Mouse (Mus musculus): ENCODE measurements around the gene Galp. TPM values are rescaled to one million over a fixed set of nuclear protein-coding genes. Genes with fewer than 3 reads are reported as not detected.
"Not testable (repeated sequence)": the region's sequence is repeated elsewhere in the genome, so short reads cannot be mapped to it uniquely, and the experiment has no call there.

Galp gene
- polyA plus RNA-seq, 1 experiment from 2014 or later, result not detected

GRCm38 (mm10) chr7:6213144-6213543 lies 16.3 kb downstream of the Galp start:
- 48% methylated on average over 5 of the region's 5 CpGs for WGBS
- peaks cover 3% of the 10 kb centered on the region for H3K9me3 ChIP-seq (ENCODE audit: control insufficient read depth, low read depth, low read length)
- H3K4me1 ChIP-seq (ENCODE audit: control insufficient read depth, insufficient read depth, low read length), result no peaks in the 10 kb centered on the region
- H3K4me2 ChIP-seq (replicated peaks; ENCODE audit: low read depth, low read length), result no peak overlapping the region
- no peak overlapping the region for H3K4me3 ChIP-seq (ENCODE audit: low read depth, low read length)
- no peaks in the 10 kb centered on the region for H3K36me3 ChIP-seq (ENCODE audit: control insufficient read depth, insufficient read depth, low read length)
- ATAC-seq (ENCODE audit: insufficient number of reproducible peaks, insufficient read depth, low FRiP score, low read depth), result no peak
- H3K9ac ChIP-seq (replicated peaks; ENCODE audit: low read depth, low read length), result no peak overlapping the region
- H3K27me3 ChIP-seq (ENCODE audit: control insufficient read depth, insufficient read depth, low read length), result no peaks in the 10 kb centered on the region
- no peak overlapping the region for H3K27ac ChIP-seq (ENCODE audit: low read length)

- not testable (repeated sequence) for H3K9me3 ChIP-seq (ENCODE audit: control insufficient read depth, low read depth, low read length); H3K4me2 ChIP-seq (replicated peaks; ENCODE audit: low read depth, low read length); H3K4me3 ChIP-seq (ENCODE audit: low read depth, low read length); H3K27ac ChIP-seq (ENCODE audit: low read length); H3K27me3 ChIP-seq (ENCODE audit: control insufficient read depth, insufficient read depth, low read length); H3K9ac ChIP-seq (replicated peaks; ENCODE audit: low read depth, low read length); H3K36me3 ChIP-seq (ENCODE audit: control insufficient read depth, insufficient read depth, low read length); H3K4me1 ChIP-seq (ENCODE audit: control insufficient read depth, insufficient read depth, low read length); ATAC-seq (ENCODE audit: insufficient number of reproducible peaks, insufficient read depth, low FRiP score, low read depth)
- 77% methylated on average over 4 of the region's 4 CpGs for WGBS
These were observed 17.8 kb downstream of the Galp start for GRCm38 (mm10) chr7:6214691-6215090.

GRCm38 (mm10) chr7:6220147-6220546 lies 23.3 kb downstream of the Galp start:
- Histone ChIP-seq H3K27me3 (ENCODE audit: control insufficient read depth, insufficient read depth, low read length) (no peaks in the 10 kb centered on the region), H3K4me3 (ENCODE audit: low read depth, low read length) (no peak overlapping the region), H3K9ac (replicated peaks; ENCODE audit: low read depth, low read length) (no peak overlapping the region), H3K36me3 (ENCODE audit: control insufficient read depth, insufficient read depth, low read length) (no peaks in the 10 kb centered on the region), H3K9me3 (ENCODE audit: control insufficient read depth, low read depth, low read length) (no peaks in the 10 kb centered on the region), H3K4me1 (ENCODE audit: control insufficient read depth, insufficient read depth, low read length) (no peaks in the 10 kb centered on the region), H3K27ac (ENCODE audit: low read length) (no peak overlapping the region), H3K4me2 (replicated peaks; ENCODE audit: low read depth, low read length) (no peak overlapping the region)
- no peak for ATAC-seq (ENCODE audit: insufficient number of reproducible peaks, insufficient read depth, low FRiP score, low read depth)
- 50% methylated on average over 3 of the region's 3 CpGs for WGBS

- no peaks in the 10 kb centered on the region for H3K27me3 ChIP-seq (ENCODE audit: control insufficient read depth, insufficient read depth, low read length)
- H3K9ac ChIP-seq (replicated peaks; ENCODE audit: low read depth, low read length), result no peak within 1 kb of the TSS
- H3K4me3 ChIP-seq (ENCODE audit: low read depth, low read length), result no peak within 1 kb of the TSS
- WGBS, result 92% methylated on average over 12 of the region's 12 CpGs
- H3K4me2 ChIP-seq (replicated peaks; ENCODE audit: low read depth, low read length), result no peak within 1 kb of the TSS
- no peaks in the 10 kb centered on the region for H3K9me3 ChIP-seq (ENCODE audit: control insufficient read depth, low read depth, low read length)
- H3K27ac ChIP-seq (ENCODE audit: low read length), result no peak within 1 kb of the TSS
- ATAC-seq (ENCODE audit: insufficient number of reproducible peaks, insufficient read depth, low FRiP score, low read depth), result no peak
- no peaks in the 10 kb centered on the region for H3K36me3 ChIP-seq (ENCODE audit: control insufficient read depth, insufficient read depth, low read length)
- no peaks in the 10 kb centered on the region for H3K4me1 ChIP-seq (ENCODE audit: control insufficient read depth, insufficient read depth, low read length)
These were observed 25.1 kb downstream of the Galp start, which contains the start of gene Zscan5b for GRCm38 (mm10) chr7:6221978-6222377. Gene Zscan5b, plus strand, starts transcription at chr7:6222278.

- ATAC-seq (ENCODE audit: insufficient number of reproducible peaks, insufficient read depth, low FRiP score, low read depth); H3K9ac ChIP-seq (replicated peaks; ENCODE audit: low read depth, low read length); H3K4me3 ChIP-seq (ENCODE audit: low read depth, low read length); H3K4me2 ChIP-seq (replicated peaks; ENCODE audit: low read depth, low read length); H3K4me1 ChIP-seq (ENCODE audit: control insufficient read depth, insufficient read depth, low read length); H3K27me3 ChIP-seq (ENCODE audit: control insufficient read depth, insufficient read depth, low read length); H3K9me3 ChIP-seq (ENCODE audit: control insufficient read depth, low read depth, low read length); H3K27ac ChIP-seq (ENCODE audit: low read length); H3K36me3 ChIP-seq (ENCODE audit: control insufficient read depth, insufficient read depth, low read length): not testable (repeated sequence)
- 52% methylated on average over 8 of the region's 8 CpGs for WGBS
These were observed 31.6 kb downstream of the Galp start for GRCm38 (mm10) chr7:6228491-6228890.

- Histone ChIP-seq H3K27me3 (ENCODE audit: control insufficient read depth, insufficient read depth, low read length) (no peaks in the 10 kb centered on the region), H3K4me2 (replicated peaks; ENCODE audit: low read depth, low read length) (no peak overlapping the region), H3K9ac (replicated peaks; ENCODE audit: low read depth, low read length) (no peak overlapping the region), H3K36me3 (ENCODE audit: control insufficient read depth, insufficient read depth, low read length) (no peaks in the 10 kb centered on the region), H3K27ac (ENCODE audit: low read length) (no peak overlapping the region), H3K4me3 (ENCODE audit: low read depth, low read length) (no peak overlapping the region), H3K9me3 (ENCODE audit: control insufficient read depth, low read depth, low read length) (no peaks in the 10 kb centered on the region), H3K4me1 (ENCODE audit: control insufficient read depth, insufficient read depth, low read length) (no peaks in the 10 kb centered on the region)
- 52% methylated on average over 11 of the region's 11 CpGs for WGBS
- ATAC-seq (ENCODE audit: insufficient number of reproducible peaks, insufficient read depth, low FRiP score, low read depth), result no peak
These were observed 42.9 kb downstream of the Galp start for GRCm38 (mm10) chr7:6239787-6240186.

GRCm38 (mm10) chr7:6240841-6241425 lies 44.0 kb downstream of the Galp start:
- H3K4me1 ChIP-seq (ENCODE audit: control insufficient read depth, insufficient read depth, low read length); H3K27me3 ChIP-seq (ENCODE audit: control insufficient read depth, insufficient read depth, low read length); H3K9me3 ChIP-seq (ENCODE audit: control insufficient read depth, low read depth, low read length); H3K4me2 ChIP-seq (replicated peaks; ENCODE audit: low read depth, low read length); H3K27ac ChIP-seq (ENCODE audit: low read length); H3K4me3 ChIP-seq (ENCODE audit: low read depth, low read length); ATAC-seq (ENCODE audit: insufficient number of reproducible peaks, insufficient read depth, low FRiP score, low read depth); H3K9ac ChIP-seq (replicated peaks; ENCODE audit: low read depth, low read length); H3K36me3 ChIP-seq (ENCODE audit: control insufficient read depth, insufficient read depth, low read length): not testable (repeated sequence)
- 17% methylated on average over 1 of the region's 1 CpGs for WGBS

- Histone ChIP-seq H3K27me3 (ENCODE audit: control insufficient read depth, insufficient read depth, low read length) (no peaks in the 10 kb centered on the region), H3K4me3 (ENCODE audit: low read depth, low read length) (no peak overlapping the region), H3K9ac (replicated peaks; ENCODE audit: low read depth, low read length) (no peak overlapping the region), H3K9me3 (ENCODE audit: control insufficient read depth, low read depth, low read length) (no peaks in the 10 kb centered on the region), H3K4me1 (ENCODE audit: control insufficient read depth, insufficient read depth, low read length) (no peaks in the 10 kb centered on the region), H3K4me2 (replicated peaks; ENCODE audit: low read depth, low read length) (no peak overlapping the region), H3K27ac (ENCODE audit: low read length) (no peak overlapping the region), H3K36me3 (ENCODE audit: control insufficient read depth, insufficient read depth, low read length) (no peaks in the 10 kb centered on the region)
- ATAC-seq (ENCODE audit: insufficient number of reproducible peaks, insufficient read depth, low FRiP score, low read depth), result no peak
- WGBS, result 35% methylated on average over 11 of the region's 11 CpGs
These were observed 47.7 kb downstream of the Galp start for GRCm38 (mm10) chr7:6244361-6245292.
